Mouse (Mus musculus) retina, embryonic 14.5 days (tissue): Measurements from ENCODE around the gene Tbc1d14.

ENCODE experiments used
- DNase-seq: peaks from one replicate; pipeline ENCODE4 v3.0.0-alpha.2; 2015; ENCODE audit warnings: low spot score

Tbc1d14 gene

GRCm38 (mm10) chr5:36508351-36508750, 84.7 kb downstream of the Tbc1d14 start:
- DNase-seq, result no peak

GRCm38 (mm10) chr5:36505643-36506042, 87.4 kb downstream of the Tbc1d14 start:
- DNase-seq, result no peak

GRCm38 (mm10) chr5:36505235-36505634, 87.8 kb downstream of the Tbc1d14 start:
- no peak for DNase-seq

- DNase-seq, result no peak
These were observed 98.4 kb downstream of the Tbc1d14 start for GRCm38 (mm10) chr5:36494709-36495108.

- DNase-seq, result no peak
These were observed 99.2 kb downstream of the Tbc1d14 start for GRCm38 (mm10) chr5:36493919-36494318.

- DNase-seq, result peak; percentile 77
These were observed 103.9 kb downstream of the Tbc1d14 start for GRCm38 (mm10) chr5:36489225-36489624.

GRCm38 (mm10) chr5:36485306-36485705, 107.8 kb downstream of the Tbc1d14 start:
- no peak for DNase-seq

GRCm38 (mm10) chr5:36484171-36484990, 108.7 kb downstream of the Tbc1d14 start, which contains the start of the genes Tada2b and Ccdc96:
TSS of gene Tada2b (minus strand) at chr5:36484285.
TSS of gene Ccdc96 (plus strand) at chr5:36484588.
- peak; percentile 99 for DNase-seq

- peak; percentile 59 for DNase-seq
These were observed 109.6 kb downstream of the Tbc1d14 start for GRCm38 (mm10) chr5:36483203-36484101.

GRCm38 (mm10) chr5:36481114-36481513, 112.0 kb downstream of the Tbc1d14 start:
- peak; percentile 15 for DNase-seq

GRCm38 (mm10) chr5:36480398-36480797, 112.7 kb downstream of the Tbc1d14 start:
- DNase-seq, result no peak

- DNase-seq, result no peak
These were observed 113.3 kb downstream of the Tbc1d14 start for GRCm38 (mm10) chr5:36479735-36480134.

- no peak for DNase-seq
These were observed 114.3 kb downstream of the Tbc1d14 start for GRCm38 (mm10) chr5:36478540-36479420.

GRCm38 (mm10) chr5:36477486-36477885, 115.6 kb downstream of the Tbc1d14 start:
- DNase-seq, result no peak

GRCm38 (mm10) chr5:36474283-36474682, 118.8 kb downstream of the Tbc1d14 start:
- DNase-seq, result peak; percentile 88

- DNase-seq, result no peak
These were observed 120.0 kb downstream of the Tbc1d14 start for GRCm38 (mm10) chr5:36472876-36473655.

GRCm38 (mm10) chr5:36471206-36471605, 121.9 kb downstream of the Tbc1d14 start:
- no peak for DNase-seq

GRCm38 (mm10) chr5:36465889-36466288, 127.2 kb downstream of the Tbc1d14 start:
- DNase-seq, result no peak

- peak; percentile 100 for DNase-seq
These were observed 128.1 kb downstream of the Tbc1d14 start, which contains the start of gene Grpel1 for GRCm38 (mm10) chr5:36464709-36465661. TSS of gene Grpel1 (plus strand) at chr5:36464998.

- peak; percentile 90 for DNase-seq
These were observed 129.7 kb downstream of the Tbc1d14 start for GRCm38 (mm10) chr5:36463391-36463790.
